Mouse (Mus musculus): ENCODE results near the gene Wnt9b.
"Not testable (repeated sequence)": the region's sequence is repeated elsewhere in the genome, so short reads cannot be mapped to it uniquely, and the experiment has no call there.

Gene Wnt9b

GRCm38 (mm10) chr11:103749306-103750089 is at the start of gene Wnt9b:
Gene Wnt9b, minus strand, starts transcription at chr11:103749821.
- peak; percentile 32 for DNase-seq

GRCm38 (mm10) chr11:103789951-103790350 is 40.3 kb upstream of the Wnt9b start:
- no peak for DNase-seq

- no peak for DNase-seq
These were observed 30.5 kb upstream of the Wnt9b start for GRCm38 (mm10) chr11:103780152-103780551.

- DNase-seq: no peak
These were observed 24.6 kb upstream of the Wnt9b start for GRCm38 (mm10) chr11:103774228-103774530.

- DNase-seq: no peak
These were observed 24.0 kb upstream of the Wnt9b start, which contains the start of gene Wnt3 for GRCm38 (mm10) chr11:103773387-103774227. Gene Wnt3, plus strand, starts transcription at chr11:103774150.

GRCm38 (mm10) chr11:103772505-103773386 is 23.1 kb upstream of the Wnt9b start:
- no peak for DNase-seq

- DNase-seq: no peak
These were observed 21.7 kb upstream of the Wnt9b start for GRCm38 (mm10) chr11:103771160-103771817.

- no peak for DNase-seq
These were observed 16.0 kb upstream of the Wnt9b start for GRCm38 (mm10) chr11:103765556-103766011.

- peak; percentile 44 for DNase-seq
These were observed 15.0 kb upstream of the Wnt9b start for GRCm38 (mm10) chr11:103764601-103765000.

- peak; percentile 63 for DNase-seq
These were observed 14.0 kb upstream of the Wnt9b start for GRCm38 (mm10) chr11:103763410-103764163.

GRCm38 (mm10) chr11:103760891-103761290 is 11.3 kb upstream of the Wnt9b start:
- not testable (repeated sequence) for DNase-seq

- DNase-seq: no peak
These were observed 10.5 kb upstream of the Wnt9b start for GRCm38 (mm10) chr11:103760101-103760500.

- peak; percentile 83 for DNase-seq
These were observed 9.1 kb upstream of the Wnt9b start for GRCm38 (mm10) chr11:103758706-103759105.

- no peak for DNase-seq
These were observed 8.4 kb upstream of the Wnt9b start for GRCm38 (mm10) chr11:103758054-103758453.

- no peak for DNase-seq
These were observed 991 bp upstream of the Wnt9b start for GRCm38 (mm10) chr11:103750612-103751011.

- DNase-seq: peak; percentile 27
These were observed 14.4 kb downstream of the Wnt9b start for GRCm38 (mm10) chr11:103735046-103735781.

GRCm38 (mm10) chr11:103734411-103735045 is 15.1 kb downstream of the Wnt9b start:
- no peak for DNase-seq

GRCm38 (mm10) chr11:103733961-103734360 is 15.7 kb downstream of the Wnt9b start:
- no peak for DNase-seq

GRCm38 (mm10) chr11:103733069-103733468 is 16.6 kb downstream of the Wnt9b start:
- DNase-seq: no peak

- DNase-seq: no peak
These were observed 17.3 kb downstream of the Wnt9b start for GRCm38 (mm10) chr11:103732306-103732705.
